Mouse (Mus musculus) ovary, postnatal 36 days (tissue): ENCODE results near the gene Raver1.
A peak's percentile ranks its signal among the peaks of the same experiment; 100 is the strongest.

Source experiments
- DNase-seq: peaks from one replicate; pipeline ENCODE4 v3.0.0; 2022; ENCODE audit warnings: low spot score, mixed read lengths

Gene Raver1

DNA sequence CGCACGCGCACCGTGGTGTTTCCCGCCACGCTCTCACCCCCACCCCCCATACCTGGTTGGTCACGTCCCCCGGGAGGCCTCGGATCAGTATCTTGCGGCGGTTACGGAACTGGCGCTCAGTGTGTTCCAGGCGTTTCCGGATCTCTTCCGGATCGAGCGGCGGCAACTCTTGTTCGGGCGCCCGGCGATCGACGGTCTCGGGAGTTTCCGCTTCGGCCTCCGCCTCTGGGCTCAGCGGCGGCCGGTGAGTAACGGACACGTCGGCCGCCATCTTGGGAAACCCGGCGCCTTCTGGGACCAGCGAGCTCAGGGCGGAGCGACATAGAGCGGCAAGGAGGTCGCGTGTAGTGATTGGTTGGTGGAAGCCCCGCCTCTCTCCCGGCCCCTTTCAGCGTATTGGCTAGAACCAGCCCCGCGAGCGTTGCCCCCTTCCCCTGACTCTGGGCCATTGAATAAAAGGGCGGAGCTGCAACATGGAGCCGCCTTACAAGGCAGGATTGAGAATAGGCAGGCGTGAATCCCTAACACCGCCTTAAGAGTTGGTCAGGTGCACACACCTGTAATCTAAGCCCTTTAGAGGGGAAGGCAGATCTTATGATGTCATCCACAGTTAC is at the start of gene Raver1, which contains the start of gene Gm38431:
TSS of gene Raver1 (minus strand) at position 302 of the 614 bp plus-strand sequence.
TSS of gene Gm38431 (minus strand) at position 291 of the 614 bp plus-strand sequence.
- DNase-seq: peak; percentile 95

DNA sequence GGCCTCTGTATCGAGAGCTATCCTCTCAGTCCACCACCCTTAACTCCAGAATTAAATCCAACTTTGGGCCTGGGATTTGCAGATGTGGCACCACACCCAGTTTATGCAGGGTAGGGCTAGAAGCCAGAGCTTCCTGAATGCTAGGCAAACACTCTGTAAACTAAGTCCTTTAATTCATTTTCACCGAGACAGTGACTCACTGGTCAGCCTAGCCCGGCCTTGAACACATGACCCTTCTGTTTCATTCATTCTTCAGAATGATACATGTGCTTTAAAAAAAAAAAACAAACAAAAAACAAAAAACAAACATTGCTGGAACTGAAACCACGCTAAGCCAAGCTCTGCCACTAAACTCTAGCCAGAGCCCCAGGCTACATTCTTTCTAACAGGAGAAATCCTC is 46.6 kb upstream of the Raver1 start:
- no peak for DNase-seq

DNA sequence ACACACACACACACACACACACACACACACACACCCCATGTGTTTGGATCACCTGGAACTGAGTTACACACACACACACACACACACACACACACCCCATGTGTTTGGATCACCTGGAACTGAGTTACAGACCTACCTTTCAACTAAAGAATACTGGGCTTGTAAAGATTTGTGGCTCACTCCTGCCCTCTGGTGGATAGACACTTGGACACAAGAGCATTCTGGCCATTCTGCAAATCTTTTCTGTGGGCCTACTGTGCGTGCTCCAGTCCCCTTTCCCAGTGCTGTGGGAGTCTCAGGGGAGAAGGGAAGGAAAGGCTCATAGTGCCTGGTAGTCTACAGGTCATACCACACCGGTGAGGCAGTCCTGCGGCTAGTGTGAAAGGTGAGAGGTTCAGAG is 45.4 kb upstream of the Raver1 start:
- no peak for DNase-seq

DNA sequence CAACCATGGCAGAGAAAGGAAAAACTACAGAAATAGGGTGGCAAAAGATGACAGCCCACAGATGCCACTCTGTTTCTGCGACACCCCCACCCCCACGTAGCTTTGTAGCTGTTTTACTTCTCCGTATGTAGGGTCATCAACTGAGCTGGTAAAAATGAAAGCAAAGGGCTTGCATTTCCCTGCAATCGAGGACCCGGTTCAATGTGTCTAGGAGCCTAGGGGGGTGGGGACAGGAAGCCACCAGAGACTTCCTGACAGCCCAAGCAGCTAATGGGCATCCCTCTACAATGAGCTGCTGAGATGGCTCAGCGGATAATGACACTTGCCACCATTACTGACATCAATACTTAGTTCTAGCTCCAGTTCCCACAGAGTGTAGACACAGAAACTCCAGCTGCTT is 44.6 kb upstream of the Raver1 start:
- DNase-seq: no peak

DNA sequence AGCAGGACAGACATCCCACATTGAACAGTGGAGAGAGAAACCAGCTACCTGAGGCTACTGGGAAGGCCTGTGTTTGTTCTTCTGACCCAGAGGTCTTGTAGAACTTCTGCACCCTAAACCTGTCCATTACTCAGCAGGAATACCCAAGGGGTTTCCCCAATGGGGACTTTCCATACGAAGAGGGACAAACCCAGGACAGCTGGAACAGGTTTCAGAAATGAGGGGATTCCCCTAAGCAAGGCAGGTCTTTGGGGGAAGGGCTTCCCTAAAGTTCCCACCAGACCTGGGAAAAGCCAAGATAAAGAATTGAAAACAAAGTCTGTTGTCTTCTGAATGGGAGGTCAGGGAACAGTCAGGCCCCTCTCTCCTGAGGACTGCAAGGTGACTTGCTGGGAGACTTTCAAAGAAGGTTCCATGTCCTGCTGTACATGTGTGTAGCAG is 44.2 kb upstream of the Raver1 start:
- DNase-seq: no peak

DNA sequence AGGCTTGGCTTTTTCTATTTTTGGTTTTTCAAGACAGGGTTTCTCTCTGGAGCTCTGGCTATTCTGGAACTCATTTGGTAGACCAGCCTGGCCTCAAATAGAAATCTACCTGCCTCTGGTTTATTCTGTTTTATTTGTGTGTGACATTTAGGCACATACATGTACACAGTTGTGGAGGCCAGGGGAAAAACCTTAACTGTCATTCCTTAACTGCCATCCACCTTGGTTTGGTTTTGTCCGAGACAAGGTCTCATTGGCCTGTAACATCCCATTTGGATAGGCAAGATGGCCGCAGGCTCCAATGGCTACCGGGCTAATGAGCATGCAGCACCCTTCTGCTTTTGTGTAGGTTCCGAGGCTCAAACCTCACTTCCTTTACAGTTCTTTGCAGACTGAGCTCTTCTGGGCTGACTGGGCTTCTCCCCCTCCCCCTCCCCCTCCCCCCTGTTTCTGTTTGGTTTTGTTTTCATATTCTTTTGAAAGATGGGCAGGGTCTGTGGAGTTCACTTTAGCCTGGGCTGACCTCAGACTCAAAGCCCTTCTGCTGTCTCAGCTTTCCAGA is 43.6 kb upstream of the Raver1 start:
- no peak for DNase-seq

DNA sequence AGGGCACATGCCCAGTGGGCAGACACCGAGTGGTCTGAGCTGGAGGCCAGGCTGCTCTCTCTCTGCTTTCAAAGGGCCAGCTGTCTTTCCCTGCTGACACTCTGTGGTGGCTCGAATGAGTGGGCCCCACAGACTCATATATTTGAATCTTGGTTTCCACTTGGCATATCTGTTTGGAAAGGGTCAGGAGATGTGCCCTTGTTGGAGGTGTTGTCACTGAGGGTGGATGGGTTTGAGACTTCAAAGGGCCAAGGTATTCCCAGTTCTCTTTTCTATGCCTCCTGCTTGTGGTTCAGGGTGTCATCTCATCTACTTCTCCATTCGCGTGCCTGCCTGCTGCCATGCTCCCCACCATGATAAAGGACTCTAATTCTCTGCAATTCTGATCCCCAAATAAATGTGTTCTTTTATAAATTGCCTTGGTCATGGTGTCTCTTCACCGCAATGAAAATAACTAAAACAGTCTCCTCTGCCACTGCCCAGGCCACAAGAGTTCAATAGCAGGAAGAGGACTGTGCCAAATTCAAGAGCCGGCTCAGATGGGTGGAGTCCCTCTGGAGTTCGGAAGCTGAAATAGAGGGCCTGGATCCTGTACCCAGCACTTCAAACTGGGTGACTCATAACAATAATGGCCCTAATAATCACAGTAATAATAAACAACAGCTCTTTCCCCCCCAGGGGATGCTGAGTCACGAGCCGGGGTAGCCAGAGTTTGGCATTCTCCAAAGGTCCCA is 43.0 kb upstream of the Raver1 start:
- DNase-seq: no peak

DNA sequence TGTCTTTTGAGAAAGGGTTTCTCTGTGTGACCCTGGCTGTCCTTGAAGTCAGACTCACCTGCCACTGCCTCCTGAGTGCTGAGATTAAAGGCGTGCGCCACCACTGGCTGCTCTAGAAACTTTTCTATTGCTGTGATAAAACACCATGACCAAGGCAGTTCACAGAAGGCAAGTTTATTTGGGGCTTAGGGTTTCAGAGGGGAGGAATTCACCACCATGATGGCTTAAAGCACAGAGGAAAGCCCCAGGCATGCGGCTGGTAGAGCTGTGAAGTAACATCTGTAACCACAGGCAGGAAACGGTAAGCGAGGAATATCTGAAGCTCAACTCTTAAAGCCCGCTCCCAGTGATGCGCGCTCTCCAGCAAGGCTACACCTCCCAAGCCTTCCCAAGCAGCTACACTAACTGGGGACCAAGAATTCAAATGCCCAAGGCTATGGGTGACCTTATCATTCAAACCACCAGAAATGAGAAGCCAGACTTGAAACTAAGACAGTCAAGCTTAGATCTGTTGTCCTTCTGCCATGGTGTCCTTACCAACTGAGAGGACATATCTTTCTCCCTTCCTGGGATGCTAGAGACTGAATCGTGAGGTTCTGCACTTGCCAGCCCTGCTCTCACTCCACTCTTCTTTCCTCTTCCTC is 41.4 kb upstream of the Raver1 start:
- DNase-seq: no peak

DNA sequence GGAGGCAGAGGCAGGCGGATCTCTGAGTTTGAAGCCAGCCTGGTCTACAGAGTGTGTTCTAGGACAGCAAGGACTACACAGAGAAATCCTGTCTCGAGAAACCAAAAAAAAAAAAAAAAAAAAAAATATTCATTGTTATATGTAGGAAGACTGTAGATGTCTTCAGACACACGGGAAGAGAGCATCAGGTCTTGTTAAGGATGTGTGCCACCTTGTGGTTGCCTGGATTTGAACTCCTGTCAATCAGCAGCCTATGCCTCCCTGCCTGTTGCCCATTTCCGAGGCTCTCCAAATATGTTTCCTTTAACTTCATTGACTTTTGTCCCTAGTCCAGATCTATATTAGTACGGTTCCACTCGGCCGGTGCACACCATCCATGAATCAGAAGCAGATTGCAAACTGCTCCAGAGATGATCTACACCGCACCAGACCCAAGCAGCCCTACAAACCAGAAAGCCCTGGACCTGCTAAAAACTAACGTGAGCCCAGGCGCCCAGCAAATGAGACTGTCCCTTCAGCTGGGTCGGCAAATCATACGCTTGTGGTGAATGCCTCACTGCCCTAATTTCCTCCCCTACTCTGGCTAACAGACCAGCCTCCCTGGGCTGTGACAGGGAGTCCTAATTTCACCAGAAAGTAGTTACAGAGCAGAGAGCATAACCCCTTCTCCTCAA is 40.4 kb upstream of the Raver1 start:
- DNase-seq: no peak

DNA sequence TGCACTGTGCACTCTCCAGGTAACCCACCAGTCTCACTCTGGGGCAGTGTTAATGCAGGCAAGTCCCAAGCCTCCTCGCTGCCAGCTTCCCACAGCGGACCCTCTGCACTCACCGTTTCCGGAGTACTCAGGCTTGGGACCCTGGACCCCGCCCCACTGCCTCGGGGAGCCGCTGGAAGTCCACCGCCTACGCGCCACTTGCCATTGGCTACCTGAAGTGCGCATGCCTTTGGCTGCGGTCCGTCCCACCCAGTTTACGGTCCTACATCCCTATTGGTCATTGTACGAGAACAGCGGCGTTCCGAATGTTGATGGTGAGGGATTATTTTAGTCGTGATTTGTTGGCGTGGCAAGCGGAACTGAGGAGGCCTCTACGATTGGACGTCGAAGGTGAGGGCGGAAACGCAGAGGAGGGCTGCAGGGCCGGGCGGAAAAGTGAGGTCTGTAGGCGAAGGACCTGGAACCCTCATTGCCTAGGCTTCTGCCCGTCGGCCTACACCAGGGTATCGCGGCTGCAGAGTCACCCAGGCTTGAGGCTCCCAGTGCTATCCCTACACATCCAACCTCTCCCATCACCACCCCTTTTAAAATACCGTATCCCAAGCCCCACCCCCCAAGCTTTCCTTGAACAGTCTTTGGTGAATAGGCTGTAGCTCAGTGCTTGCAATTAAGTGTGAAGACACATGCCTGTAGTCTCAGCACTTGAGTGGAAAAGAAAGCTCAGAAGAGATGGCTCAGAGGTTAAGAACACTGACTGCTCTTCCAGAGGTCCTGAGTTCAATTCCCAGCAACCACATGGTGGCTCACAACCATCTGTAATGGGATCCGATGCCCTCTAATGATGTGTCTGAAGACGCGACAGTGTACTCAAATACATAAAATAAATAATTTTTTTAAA is 39.5 kb upstream of the Raver1 start, which contains the start of gene Tyk2:
TSS of gene Tyk2 (minus strand) at position 185 of the 898 bp plus-strand sequence.
- peak; percentile 88 for DNase-seq

DNA sequence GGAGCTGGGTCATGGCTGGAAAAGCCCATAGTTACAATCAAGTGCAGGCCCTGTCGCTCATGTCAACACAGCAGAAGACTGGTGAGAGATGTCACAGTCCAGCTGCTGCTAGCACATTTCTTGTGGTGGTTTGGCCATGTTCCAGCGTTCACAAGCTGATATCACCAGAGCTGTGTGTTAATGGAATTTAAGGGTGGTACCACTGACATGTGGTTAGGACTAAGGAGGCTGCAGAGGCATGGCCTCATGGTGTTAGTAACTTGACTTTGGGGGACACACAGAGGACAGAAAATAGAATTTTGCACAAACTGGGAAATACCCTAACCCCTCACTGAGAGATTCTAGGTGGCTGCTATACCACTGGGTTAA is 34.4 kb upstream of the Raver1 start:
- no peak for DNase-seq

DNA sequence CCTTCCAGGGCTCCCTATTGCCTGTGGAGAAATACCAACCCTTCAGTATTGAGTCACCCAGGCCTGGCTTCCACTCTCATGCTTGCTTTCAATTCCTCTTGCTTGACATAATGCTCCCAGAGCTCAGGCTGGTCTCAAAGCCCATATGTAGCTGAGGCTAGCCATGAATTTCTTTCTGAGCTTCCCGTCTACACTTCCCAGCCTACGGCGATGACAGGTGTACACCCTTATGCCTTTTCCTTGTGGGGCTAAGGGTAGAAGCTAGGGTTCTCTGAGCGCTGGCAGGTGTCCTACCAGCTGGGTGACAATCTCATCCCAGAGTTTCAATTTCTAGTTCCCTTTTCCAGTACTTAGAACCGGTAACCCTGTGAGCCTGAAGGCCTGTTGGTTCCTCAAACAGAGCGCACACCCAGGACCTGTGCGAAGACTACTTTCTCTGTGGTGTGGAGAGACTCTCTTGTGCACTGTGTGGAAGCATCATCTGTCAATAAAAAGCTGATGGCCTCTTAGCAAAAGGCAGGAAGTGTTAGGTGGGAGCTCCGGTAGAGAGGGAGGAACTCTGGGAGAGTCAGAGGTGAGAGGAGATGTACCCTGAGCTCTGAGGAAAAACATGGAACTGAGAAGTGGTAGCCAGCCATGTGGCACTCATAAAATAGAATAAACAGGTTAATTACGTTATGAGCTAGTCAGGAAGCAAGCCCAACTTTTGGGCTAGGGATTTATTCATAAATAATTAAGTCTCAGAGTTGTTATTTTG is 33.9 kb upstream of the Raver1 start:
- no peak for DNase-seq

DNA sequence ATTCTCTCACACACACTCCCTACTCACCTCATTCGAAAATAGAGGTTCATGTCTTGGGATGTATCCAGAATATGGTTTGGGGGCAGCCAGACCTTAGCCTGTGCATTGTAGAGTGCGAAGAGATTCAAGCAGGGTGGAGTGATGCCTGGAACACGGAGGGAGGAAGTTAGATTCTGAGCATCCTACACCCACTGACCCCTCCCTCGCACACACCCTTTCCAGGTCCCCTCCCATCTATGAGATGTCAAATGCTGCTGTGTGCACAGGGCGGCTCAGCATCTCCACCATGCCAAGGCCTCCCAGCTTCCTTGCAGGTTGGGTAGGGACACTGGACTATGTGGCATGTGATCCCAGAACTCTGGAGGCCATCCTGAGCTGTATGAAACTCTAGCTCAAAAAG is 33.0 kb upstream of the Raver1 start:
- DNase-seq: no peak

DNA sequence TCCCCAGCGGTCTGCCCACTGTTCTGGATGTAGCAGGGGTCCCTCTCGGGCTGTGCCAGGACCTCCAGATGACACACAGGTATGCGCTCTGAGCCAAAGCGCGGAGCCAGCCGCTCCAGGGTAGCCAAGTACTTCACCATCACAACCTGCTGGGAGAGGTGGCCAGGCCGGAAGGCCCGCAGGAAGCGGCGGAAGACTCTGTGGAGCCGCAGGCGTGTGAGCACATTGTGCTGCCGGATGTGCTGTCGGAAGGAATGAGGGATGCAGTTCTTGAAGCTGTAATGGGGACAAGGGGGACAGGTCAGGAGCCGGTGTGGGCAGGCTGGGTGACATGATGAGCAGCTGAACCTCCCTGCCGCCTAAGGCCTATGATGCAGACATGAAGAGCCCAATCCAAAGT is 29.7 kb upstream of the Raver1 start:
- no peak for DNase-seq

DNA sequence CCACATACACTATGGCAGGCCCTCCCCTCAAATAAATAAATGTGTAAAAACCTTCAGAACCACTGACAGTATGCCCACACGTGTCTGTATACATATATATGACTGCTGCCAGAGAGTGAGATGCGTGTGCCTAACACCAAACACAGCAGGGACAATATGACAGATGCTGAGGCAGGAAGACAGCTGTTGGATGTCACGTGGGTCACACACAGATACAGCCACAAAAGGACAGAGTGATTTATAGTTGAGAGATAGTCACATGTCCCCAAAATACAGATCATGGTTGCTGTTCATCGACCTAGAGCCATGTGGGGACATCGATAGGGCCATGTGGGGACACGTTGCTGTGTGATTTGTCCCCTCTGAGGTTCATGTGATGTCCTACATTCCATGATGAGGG is 25.3 kb upstream of the Raver1 start:
- DNase-seq: no peak

DNA sequence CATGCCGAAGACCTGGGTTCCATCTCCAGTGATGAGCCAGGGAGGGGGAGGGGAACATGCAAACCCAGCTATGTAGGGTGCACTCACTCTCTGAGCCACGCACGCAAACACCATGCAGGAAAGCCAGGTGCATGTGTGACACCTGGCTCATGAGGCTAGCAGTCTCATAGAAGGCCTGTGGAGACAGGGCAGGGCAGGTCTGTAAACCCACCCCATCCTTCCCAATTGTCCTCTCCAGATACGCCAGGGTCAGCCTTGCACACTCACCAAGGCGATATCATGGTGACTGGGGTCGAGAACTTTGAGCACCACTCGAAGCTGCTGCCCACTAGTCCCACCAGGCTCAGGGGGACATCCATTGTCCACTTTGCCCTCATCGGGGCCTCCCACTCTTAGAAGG is 23.3 kb upstream of the Raver1 start:
- no peak for DNase-seq

DNA sequence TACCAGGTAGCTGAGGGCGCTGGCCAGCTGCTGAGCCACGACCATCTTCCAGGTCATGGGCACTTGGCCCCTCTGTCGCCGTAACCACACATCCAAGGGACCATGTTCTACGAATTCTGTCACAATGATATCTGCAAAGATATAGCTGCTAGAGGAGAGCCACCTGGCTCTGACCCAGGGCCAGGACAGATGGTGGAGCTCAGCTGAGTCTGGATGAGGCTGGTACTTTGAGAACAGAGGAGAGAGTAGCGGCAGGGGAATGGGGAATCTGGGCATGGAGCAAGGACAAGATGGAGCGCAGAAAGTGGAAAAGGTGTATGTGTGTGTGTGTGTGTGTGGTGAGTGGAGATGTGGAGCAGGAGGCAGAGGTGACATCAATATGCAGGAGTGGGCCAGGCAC is 22.4 kb upstream of the Raver1 start:
- DNase-seq: no peak

DNA sequence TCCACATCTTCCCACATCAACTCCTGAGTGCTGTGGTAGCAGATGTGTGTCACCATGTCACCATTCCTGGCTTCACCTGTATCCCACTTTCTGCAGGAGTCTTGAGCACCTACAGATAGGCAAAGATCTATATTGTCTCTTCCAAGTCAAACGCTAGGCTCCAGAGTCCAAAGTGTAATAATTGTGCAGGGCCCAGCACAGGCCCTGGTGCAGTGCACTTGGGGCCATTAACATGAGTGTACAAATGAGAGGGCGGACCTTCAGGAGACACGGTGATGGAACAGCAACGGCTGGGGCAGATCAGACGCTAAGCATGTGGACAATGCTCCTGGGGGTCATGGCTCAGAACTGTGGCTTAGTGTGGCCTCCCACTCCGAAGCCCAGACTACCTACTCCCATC is 21.9 kb upstream of the Raver1 start:
- DNase-seq: no peak

DNA sequence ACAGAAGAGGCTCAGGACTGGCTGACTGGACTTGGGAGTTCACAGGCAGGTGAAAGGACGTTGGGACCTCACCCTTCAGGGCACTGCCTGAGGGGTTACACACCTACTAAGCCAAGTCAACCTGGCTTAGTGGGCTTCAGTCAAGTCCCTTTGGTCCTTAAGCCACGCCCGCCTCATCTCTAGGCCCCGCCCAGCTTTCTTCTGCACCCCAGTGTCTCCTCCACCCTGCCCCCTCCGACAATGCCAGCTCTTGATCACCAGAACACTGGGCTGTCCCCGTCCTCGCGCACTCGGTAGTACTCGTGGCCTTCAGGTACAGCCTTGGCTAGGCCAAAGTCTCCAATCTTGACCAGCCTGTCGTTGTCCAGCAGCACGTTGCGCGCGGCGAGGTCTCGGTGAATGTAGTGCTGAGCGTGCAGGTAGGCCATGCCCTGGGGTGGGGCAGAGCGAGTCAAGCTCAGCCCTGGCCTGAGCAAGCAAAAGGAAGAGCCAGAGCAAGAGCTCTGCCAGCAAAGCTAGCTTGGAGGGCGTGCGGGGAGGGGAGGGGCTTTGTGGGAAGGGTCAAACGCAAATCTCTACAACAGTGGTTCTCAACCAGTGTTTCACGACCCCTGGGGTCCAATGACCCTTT is 15.9 kb upstream of the Raver1 start:
- DNase-seq: no peak
